Mouse (Mus musculus) ES-E14 (cell line): ENCODE measurements around the gene Adam11.

Experiments used
- CHD2 ChIP-seq: IDR thresholded peaks from 2 replicates; pipeline ENCODE4 v1.6.1; 2014; ENCODE audit warnings: mild to moderate bottlenecking, low read depth, low read length, inconsistent platforms
- HCFC1 ChIP-seq: IDR thresholded peaks from 2 replicates; pipeline ENCODE4 v1.6.1; 2012; ENCODE audit warnings: low read length, inconsistent platforms, borderline replicate concordance; ENCODE audit not compliant: insufficient read depth

DNA sequence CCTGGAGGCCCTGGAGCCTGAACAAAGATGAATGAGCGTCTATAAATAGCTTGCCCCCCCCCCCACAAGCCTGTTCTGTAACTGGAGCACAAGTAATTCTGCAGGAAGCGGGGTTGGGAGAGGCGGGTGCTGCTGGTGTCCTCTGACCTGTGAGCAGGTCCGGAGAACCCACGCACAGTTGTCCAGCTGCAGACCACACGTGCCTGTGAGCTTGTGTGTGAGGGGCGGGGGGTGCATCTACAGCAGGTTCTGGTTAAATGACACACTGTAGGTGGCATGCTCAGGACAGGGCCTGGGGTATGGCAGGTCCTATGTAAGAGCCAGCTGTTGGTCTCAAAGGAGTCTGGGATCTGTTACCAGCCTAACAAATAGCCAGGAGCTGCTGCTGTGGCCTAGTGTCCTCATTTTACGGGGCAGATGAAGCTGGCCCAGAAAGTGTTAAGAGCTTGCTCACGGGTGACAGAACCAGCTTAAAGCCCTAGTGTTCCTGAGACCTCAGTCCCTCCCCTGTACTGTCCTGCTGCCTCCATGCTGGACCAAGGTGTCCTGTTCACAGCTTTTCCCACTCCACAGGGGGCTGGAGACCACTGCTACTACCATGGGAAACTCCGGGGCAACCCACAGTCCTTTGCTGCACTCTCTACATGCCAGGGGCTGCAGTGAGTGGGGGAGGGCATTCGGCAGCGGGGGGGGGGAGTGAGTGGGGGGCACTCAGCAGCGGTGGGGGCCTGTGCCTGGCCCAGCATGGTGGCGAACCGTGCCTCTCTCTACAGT, 9.6 kb downstream of the Adam11 start:
- TF ChIP-seq HCFC1 (no peak), CHD2 (no peak)
